8 mouse cellular contexts compared by ENCODE assay signal in genomic region chr12:55397544-55398239, GRCm38 (mm10). TPM values are rescaled to one million over a fixed set of nuclear protein-coding genes. Genes with fewer than 3 reads are reported as not detected.
DNase-seq lines count a peak whose midpoint lies in the region; ATAC-seq and TF ChIP-seq lines count a peak whose summit lies in the region.

No protein-coding gene starts in this region.

- DNase-seq in lung, adult 2 months: no peak
- no peak for DNase-seq in lung, postnatal 25 days (ENCODE audit: low spot score)
- DNase-seq in induced T-regulatory cell, adult 2 months (ENCODE audit: low read depth): peak; percentile 34
- DNase-seq in thymus, postnatal 36 days: no peak
- DNase-seq in adrenal gland, postnatal 4 days (ENCODE audit: low spot score in 2 of 2): no peak
- no peak for DNase-seq in layer of hippocampus, adult 11-12 months (ENCODE audit: low spot score)

- H3K27me3 ChIP-seq in forebrain, embryonic 12.5 days: no peaks in the 10 kb centered on the region
- no peaks in the 10 kb centered on the region for H3K27me3 ChIP-seq in neural tube, embryonic 12.5 days (replicated peaks)

- peak overlapping the region; percentile 85 for H3K4me3 ChIP-seq in lung, adult 2 months (replicated peaks; ENCODE audit: extremely low read depth, low read depth, low read length)
- H3K4me3 ChIP-seq in forebrain, embryonic 12.5 days (replicated peaks): peak overlapping the region; percentile 94
- H3K4me3 ChIP-seq in neural tube, embryonic 12.5 days: peak overlapping the region; percentile 72

- peaks cover 7% of the 10 kb centered on the region for H3K4me1 ChIP-seq in lung, adult 2 months (ENCODE audit: control insufficient read depth, insufficient read depth, low read length)
- H3K4me1 ChIP-seq in forebrain, embryonic 12.5 days: peaks cover 15% of the 10 kb centered on the region
- H3K4me1 ChIP-seq in neural tube, embryonic 12.5 days: peaks cover 10% of the 10 kb centered on the region

- peak overlapping the region; percentile 95 for H3K4me2 ChIP-seq in forebrain, embryonic 12.5 days
- H3K4me2 ChIP-seq in neural tube, embryonic 12.5 days (replicated peaks): peak overlapping the region; percentile 78

- ATAC-seq in forebrain, embryonic 12.5 days (ENCODE audit: low FRiP score): no peak
- no peak for ATAC-seq in neural tube, embryonic 12.5 days (ENCODE audit: low FRiP score, low read depth)

- H3K9ac ChIP-seq in forebrain, embryonic 12.5 days: peak overlapping the region; percentile 93
- H3K9ac ChIP-seq in neural tube, embryonic 12.5 days: peak overlapping the region; percentile 86

- WGBS in lung, adult 2 months: 40% methylated on average over 9 of the region's 9 CpGs
- WGBS in forebrain, embryonic 12.5 days: 75% methylated on average over 9 of the region's 9 CpGs
- WGBS in neural tube, embryonic 12.5 days: 74% methylated on average over 9 of the region's 9 CpGs

- TF ChIP-seq POLR2A in lung, adult 2 months (IDR thresholded peaks at IDR 0.05; ENCODE audit: borderline replicate concordance, extremely low read depth, low read depth, low read length): no peak

- no peak for TF ChIP-seq CTCF in lung, adult 2 months (IDR thresholded peaks at IDR 0.05; ENCODE audit: insufficient read depth, low read length)

- H3K27ac ChIP-seq in forebrain, embryonic 12.5 days: peak overlapping the region; percentile 87
- no peak overlapping the region for H3K27ac ChIP-seq in neural tube, embryonic 12.5 days

- no peaks in the 10 kb centered on the region for H3K36me3 ChIP-seq in forebrain, embryonic 12.5 days (replicated peaks)
- no peaks in the 10 kb centered on the region; the same call in 1 of the 2 replicates for H3K36me3 ChIP-seq in neural tube, embryonic 12.5 days

- no peaks in the 10 kb centered on the region for H3K9me3 ChIP-seq in forebrain, embryonic 12.5 days
- H3K9me3 ChIP-seq in neural tube, embryonic 12.5 days: no peaks in the 10 kb centered on the region

RNA-seq across cellular contexts. Expression of gene Psma6, which starts 13.7 kb away (rescaled TPM):
- polyA plus RNA-seq in lung, adult 2 months (2012; rRNA removed): 25.9 and 41.7 TPM in 2 replicates
- 425 and 437 TPM in 2 replicates for polyA plus RNA-seq in forebrain, embryonic 12.5 days (2016; fragmentation: Nextera tagmentation; extraction: Ambion mirVana)
- polyA plus RNA-seq in neural tube, embryonic 12.5 days (2016; fragmentation: Nextera tagmentation; extraction: Ambion mirVana): 417 and 431 TPM in 2 replicates
- total RNA-seq in adrenal gland, postnatal 4 days (2021): 100 to 1,000 TPM; 234 to 258 TPM
